Mouse (Mus musculus): Measurements from ENCODE around the gene Eif1ax. TPM values are rescaled to one million over a fixed set of nuclear protein-coding genes. Genes with fewer than 3 reads are reported as not detected.
"Not testable (repeated sequence)": the region's sequence is repeated elsewhere in the genome, so short reads cannot be mapped to it uniquely, and the experiment has no call there.

Gene Eif1ax
- total RNA-seq (2017): 60.3 and 75.3 TPM in 2 replicates

DNA sequence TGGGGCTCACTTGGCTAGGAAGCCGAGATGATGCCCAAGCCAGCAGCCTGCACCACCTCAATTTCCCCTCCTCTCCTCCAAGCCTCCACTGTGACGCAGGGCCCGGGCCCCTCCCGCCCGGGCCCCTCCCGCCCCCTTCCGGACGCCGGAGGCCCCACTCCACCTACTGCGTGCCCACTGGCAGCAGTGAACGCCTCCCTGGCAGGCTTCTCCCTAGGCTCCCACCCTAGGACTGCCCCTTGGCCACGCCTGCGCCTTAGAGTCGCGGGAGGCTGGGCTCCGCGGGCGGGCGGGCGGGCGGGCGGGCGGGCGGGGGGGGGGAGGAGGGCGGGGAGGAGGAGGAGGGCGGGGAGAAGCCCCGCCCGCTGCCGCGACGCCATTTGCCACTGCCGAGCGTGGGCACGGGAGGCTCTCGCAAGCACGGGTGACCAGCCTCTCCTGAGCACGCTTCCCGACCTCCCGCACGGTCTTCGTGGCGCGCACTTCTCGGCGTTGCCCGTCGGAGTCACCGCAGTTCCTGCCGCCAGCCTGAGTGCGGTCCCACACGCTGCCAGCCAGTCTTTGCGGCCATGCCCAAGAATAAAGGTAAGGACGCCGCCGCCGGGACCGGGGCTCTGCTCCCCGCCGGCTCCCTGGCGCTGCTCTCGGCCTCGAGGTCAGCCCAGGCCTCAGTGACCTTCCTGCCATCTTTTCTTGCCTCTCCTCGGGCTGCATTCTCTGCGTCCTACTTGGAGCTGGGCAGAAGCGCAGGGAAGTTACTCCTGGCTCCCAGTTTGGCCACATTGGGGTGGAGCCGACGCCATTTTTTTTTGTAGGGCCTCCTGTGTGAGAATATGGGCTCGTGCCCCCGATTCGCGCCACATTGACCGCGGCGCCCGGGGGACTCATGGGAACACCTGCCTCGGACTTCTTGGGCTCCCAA, at the start of gene Eif1ax:
TSS of gene Eif1ax (plus strand) at position 348 of the 922 bp plus-strand sequence.
- peak; percentile 96 to 97 for ATAC-seq (replicated peaks in 1 of 2; ENCODE audit: insufficient read depth in 1 of 2, low FRiP score in 2 of 2, low TSS enrichment in 1 of 2, low read depth in 1 of 2, poor library complexity in 2 of 2, severe bottlenecking in 2 of 2)

DNA sequence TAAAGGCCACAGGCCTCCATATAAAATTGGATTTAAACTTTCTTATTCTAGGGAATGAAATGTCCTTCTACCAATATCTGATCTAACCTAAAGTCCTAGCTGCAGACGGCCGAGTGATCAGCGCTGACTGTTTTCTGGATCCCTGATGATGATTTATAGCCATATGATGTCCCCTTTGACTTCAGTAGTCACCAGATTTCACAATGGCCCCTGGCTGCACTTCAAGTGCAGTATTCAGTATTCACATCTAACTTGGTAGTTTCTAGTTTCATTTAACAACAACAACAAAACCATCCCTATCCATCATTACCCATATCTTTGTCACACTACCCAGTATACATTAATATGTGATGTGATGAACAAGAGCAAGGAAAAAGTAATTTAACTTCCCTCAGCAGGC, 7.5 kb upstream of the Eif1ax start:
- no peak for ATAC-seq (replicated peaks in 1 of 2; ENCODE audit: insufficient read depth in 1 of 2, low FRiP score in 2 of 2, low TSS enrichment in 1 of 2, low read depth in 1 of 2, poor library complexity in 2 of 2, severe bottlenecking in 2 of 2)

DNA sequence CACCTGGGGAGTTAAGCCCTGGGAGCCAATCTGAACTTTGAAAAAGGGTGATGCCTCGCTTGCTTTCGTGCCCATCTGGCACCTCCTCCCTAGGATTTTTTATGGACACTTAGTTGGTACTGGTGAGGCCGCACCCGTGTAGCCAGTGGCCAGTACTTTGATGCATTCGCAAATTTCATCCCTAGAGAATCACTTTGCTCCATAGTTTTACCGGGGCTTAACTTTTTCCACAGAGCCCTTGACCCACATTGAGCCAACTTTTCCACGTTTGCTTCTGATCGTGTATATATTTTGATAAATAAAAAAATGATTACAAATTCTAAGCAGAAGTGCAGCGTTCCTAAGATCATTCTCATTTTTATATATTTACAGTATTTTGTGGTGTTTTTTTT, 771 bp downstream of the Eif1ax start:
- no peak for ATAC-seq (replicated peaks in 1 of 2; ENCODE audit: insufficient read depth in 1 of 2, low FRiP score in 2 of 2, low TSS enrichment in 1 of 2, low read depth in 1 of 2, poor library complexity in 2 of 2, severe bottlenecking in 2 of 2)

GRCm38 (mm10) chrX:159387105-159387504, 15.1 kb downstream of the Eif1ax start:
- no peak for ATAC-seq (replicated peaks in 1 of 2; ENCODE audit: insufficient read depth in 1 of 2, low FRiP score in 2 of 2, low TSS enrichment in 1 of 2, low read depth in 1 of 2, poor library complexity in 2 of 2, severe bottlenecking in 2 of 2)

GRCm38 (mm10) chrX:159388953-159389352, 17.0 kb downstream of the Eif1ax start:
- no peak for ATAC-seq (replicated peaks in 1 of 2; ENCODE audit: insufficient read depth in 1 of 2, low FRiP score in 2 of 2, low TSS enrichment in 1 of 2, low read depth in 1 of 2, poor library complexity in 2 of 2, severe bottlenecking in 2 of 2)

- ATAC-seq (replicated peaks in 1 of 2; ENCODE audit: insufficient read depth in 1 of 2, low FRiP score in 2 of 2, low TSS enrichment in 1 of 2, low read depth in 1 of 2, poor library complexity in 2 of 2, severe bottlenecking in 2 of 2): no peak
Measured at GRCm38 (mm10) chrX:159390347-159390962, 18.5 kb downstream of the Eif1ax start.

DNA sequence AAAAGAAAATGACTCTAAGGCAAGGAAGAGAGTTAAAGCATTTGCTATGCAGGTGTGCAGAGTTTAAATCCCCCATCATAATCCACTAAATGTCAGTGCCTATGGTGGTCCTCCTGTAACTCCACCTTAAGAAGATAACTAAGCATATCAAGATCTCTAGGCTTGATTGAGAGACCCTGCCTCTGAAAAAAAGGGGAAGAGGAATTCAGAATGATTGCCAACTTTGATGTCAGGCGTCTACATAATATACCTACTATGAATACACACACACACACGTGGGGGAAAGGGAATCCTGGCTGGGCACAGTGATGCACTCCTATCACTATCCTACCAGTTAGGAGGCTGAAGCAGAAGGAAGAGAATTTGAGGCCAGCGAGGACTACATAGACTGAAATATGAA, 19.3 kb downstream of the Eif1ax start:
- no peak for ATAC-seq (replicated peaks in 1 of 2; ENCODE audit: insufficient read depth in 1 of 2, low FRiP score in 2 of 2, low TSS enrichment in 1 of 2, low read depth in 1 of 2, poor library complexity in 2 of 2, severe bottlenecking in 2 of 2)

- ATAC-seq (replicated peaks in 1 of 2; ENCODE audit: insufficient read depth in 1 of 2, low FRiP score in 2 of 2, low TSS enrichment in 1 of 2, low read depth in 1 of 2, poor library complexity in 2 of 2, severe bottlenecking in 2 of 2): peak; percentile 60 to 69; a peak in 3 of 4 replicates
Measured at GRCm38 (mm10) chrX:159409253-159409652, 37.3 kb downstream of the Eif1ax start.

DNA sequence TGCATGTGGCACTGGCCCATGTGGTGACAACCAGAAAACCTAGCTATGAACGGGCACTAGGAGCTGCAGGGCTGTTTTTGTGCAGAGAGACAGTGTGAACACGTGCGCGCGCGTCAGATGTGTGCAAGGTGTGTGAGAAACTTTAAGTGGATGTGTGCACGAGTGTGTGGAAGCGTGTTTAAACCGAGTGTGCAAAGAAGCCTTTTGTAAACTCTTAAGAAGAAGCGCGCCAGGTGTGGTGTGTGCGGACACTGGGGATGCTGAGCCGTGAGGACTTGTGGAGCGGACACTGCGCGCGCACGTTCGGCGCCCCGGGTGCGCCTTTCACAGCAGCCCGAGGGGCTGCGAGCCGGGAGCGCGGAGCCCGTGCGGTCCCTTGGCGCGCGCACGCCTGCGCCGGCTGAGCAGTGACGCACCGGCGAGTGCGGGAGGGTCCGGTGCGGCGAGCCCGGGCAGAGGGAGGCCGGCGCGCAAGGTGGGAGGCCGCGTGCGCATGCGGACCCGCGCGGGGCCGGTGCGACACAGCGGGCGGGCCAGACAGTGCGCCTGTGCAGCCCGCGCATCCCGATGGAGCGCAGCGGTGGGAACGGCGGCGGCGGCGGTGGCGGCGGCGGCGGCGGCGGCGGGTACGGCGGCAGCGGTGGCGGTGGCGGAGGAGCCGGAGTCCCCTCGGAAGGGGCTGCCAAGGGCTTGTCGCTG, 42.3 kb downstream of the Eif1ax start, which contains the start of gene Map7d2:
TSS of gene Map7d2 (plus strand) at position 443 of the 699 bp plus-strand sequence.
- ATAC-seq (replicated peaks in 1 of 2; ENCODE audit: insufficient read depth in 1 of 2, low FRiP score in 2 of 2, low TSS enrichment in 1 of 2, low read depth in 1 of 2, poor library complexity in 2 of 2, severe bottlenecking in 2 of 2): no peak; a peak in 1 of 4 replicates

- peak; percentile 32 to 36; a peak in 2 of 4 replicates for ATAC-seq (replicated peaks in 1 of 2; ENCODE audit: insufficient read depth in 1 of 2, low FRiP score in 2 of 2, low TSS enrichment in 1 of 2, low read depth in 1 of 2, poor library complexity in 2 of 2, severe bottlenecking in 2 of 2)
Measured at GRCm38 (mm10) chrX:159414829-159415673, 43.1 kb downstream of the Eif1ax start.

GRCm38 (mm10) chrX:159430507-159430906, 58.5 kb downstream of the Eif1ax start:
- not testable (repeated sequence) for ATAC-seq (replicated peaks in 1 of 2; ENCODE audit: insufficient read depth in 1 of 2, low FRiP score in 2 of 2, low TSS enrichment in 1 of 2, low read depth in 1 of 2, poor library complexity in 2 of 2, severe bottlenecking in 2 of 2)

Other genes with a start within 250 kb of the Eif1ax start
- 76.3 and 79.5 TPM in 2 replicates for gene Rps6ka3, start 161.9 kb upstream of the Eif1ax start, total RNA-seq (2017)
- 0.50 and 4.1 TPM in 2 replicates for gene Map7d2, start 42.4 kb downstream of the Eif1ax start, total RNA-seq (2017)
- 98.0 and 106 TPM in 2 replicates for gene Bclaf3, start 154.5 kb downstream of the Eif1ax start, total RNA-seq (2017)

Measured in hematopoietic stem cell, adult 5-6 weeks (primary cell).